Mouse (Mus musculus) ES-Bruce4 (cell line): Measurements from ENCODE around the gene Slc24a2.

ENCODE experiments used
- CTCF ChIP-seq: IDR thresholded peaks from one replicate; pipeline ENCODE4 v1.8.1; 2011; ENCODE audit warnings: low read depth, low read length
- EP300 ChIP-seq: IDR thresholded peaks from 2 replicates; pipeline ENCODE4 v1.6.1; 2011; ENCODE audit warnings: low read depth, low read length; ENCODE audit not compliant: insufficient read depth
- POLR2A ChIP-seq: IDR thresholded peaks from one replicate; pipeline ENCODE4 v1.8.1; 2011; ENCODE audit warnings: low read length; ENCODE audit not compliant: insufficient read depth

- TF ChIP-seq CTCF (no peak), POLR2A (no peak), EP300 (no peak)
Measured at GRCm38 (mm10) chr4:87202081-87202480, 28.2 kb downstream of the Slc24a2 start.
